Mouse (Mus musculus) brain, embryonic 14.5 days (tissue): ENCODE results near the gene St8sia2. TPM values are rescaled to one million over a fixed set of nuclear protein-coding genes. Genes with fewer than 3 reads are reported as not detected.

ENCODE experiments used
- DNase-seq: peaks from one replicate; pipeline ENCODE4 v3.0.0-alpha.2; 2011; ENCODE audit warnings: low read depth
- CTCF ChIP-seq: fragments of 200-500 bp; IDR thresholded peaks from 2 replicates; pipeline ENCODE4 v1.5.1; 2012; ENCODE audit warnings: inconsistent platforms, mild to moderate bottlenecking, moderate library complexity, borderline replicate concordance; ENCODE audit not compliant: insufficient read depth, insufficient read length; ENCODE audit errors: extremely low read depth
- POLR2A ChIP-seq: fragments of 200-500 bp; IDR thresholded peaks from 2 replicates; pipeline ENCODE4 v1.6.1; 2012; ENCODE audit warnings: mild to moderate bottlenecking, inconsistent platforms, borderline replicate concordance; ENCODE audit not compliant: poor library complexity, insufficient read depth, insufficient read length, severe bottlenecking; ENCODE audit errors: extremely low read depth
- polyA plus RNA-seq: library from polyadenylated mRNA; depleted of rRNA; stranded (reverse); fragments of >200 nt; gene quantifications from 2 replicates; pipeline ENCODE4 v1.2.3, GENCODE M21; 2012; rRNA removed

Gene St8sia2
- 72.4 and 129 TPM in 2 replicates for polyA plus RNA-seq

DNA sequence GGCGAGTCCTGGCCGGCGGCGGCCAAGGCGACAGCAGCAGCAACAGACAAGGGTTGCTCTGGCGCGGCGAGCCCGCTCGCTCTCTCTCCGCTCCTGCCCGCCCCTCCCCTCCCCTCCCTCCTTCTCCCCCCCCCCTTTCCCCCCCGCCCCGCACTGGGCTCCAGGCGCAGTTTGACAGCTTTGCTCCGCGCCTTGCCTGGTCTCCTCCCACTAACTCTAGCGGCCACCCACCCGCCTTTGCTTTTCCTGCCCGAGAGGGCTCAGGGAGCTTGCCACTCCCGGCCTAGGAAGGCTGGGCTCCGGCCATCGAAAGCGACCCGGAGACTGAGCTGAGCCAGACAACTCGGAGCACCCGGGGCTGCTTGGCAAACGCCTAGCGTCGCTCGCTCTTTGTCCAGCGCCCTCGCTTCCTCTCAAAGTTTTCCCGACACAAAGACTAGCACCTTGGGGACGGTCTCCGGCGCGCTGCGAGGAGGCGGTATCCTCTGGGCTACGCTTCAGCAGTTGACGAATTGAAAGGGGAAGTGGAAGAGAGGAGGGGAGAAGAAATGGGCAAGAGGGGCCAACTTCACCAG lies at the start of gene St8sia2:
TSS of gene St8sia2 (minus strand) at position 90 of the 575 bp plus-strand sequence.
- peak; percentile 99 for TF ChIP-seq POLR2A
- no peak for TF ChIP-seq CTCF
- DNase-seq: peak; percentile 92

DNA sequence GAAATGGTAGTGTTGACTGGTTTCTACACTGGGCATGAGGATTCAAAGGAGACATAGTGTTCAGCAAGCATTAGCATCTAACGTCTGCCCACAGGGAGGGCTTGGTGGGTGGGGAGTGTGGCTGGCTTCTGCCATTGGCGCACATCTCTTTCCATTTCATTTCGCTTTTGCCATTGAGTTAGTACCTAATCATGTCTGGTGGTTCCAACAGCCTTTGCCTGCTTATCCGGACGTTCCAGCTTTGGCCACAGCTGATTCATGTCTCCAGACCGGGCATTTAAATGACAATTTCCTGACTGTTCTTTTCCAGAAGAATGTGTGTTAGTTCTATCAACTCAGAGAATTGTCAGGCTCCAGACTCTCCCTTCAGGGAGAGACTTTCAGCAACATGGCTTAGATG lies 47.6 kb upstream of the St8sia2 start:
- TF ChIP-seq CTCF: no peak
- TF ChIP-seq POLR2A: no peak
- DNase-seq: no peak

- TF ChIP-seq POLR2A (no peak), CTCF (no peak)
- DNase-seq: no peak
Observed at GRCm38 (mm10) chr7:74060306-74060946, 46.9 kb upstream of the St8sia2 start.

DNA sequence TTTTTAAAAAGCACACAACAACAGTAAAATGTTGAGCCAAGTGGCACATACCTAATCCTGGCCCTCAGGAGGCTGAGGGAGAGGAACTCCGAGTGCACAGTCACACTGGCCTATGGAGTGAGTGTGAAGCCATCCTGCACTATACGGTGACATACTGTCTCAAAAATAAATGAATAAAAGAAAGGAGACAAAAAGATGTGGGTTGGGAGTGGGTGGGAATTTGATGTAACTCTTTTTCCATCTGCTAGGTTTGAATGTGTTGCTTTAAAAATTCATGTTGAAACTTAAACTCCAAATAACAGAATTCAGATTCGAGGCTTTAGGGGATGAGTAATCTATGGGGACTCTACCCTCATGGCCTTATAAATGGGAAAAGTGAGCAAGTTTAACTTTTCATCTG lies 46.2 kb upstream of the St8sia2 start:
- no peak for DNase-seq
- no peak for TF ChIP-seq CTCF
- TF ChIP-seq POLR2A: no peak

DNA sequence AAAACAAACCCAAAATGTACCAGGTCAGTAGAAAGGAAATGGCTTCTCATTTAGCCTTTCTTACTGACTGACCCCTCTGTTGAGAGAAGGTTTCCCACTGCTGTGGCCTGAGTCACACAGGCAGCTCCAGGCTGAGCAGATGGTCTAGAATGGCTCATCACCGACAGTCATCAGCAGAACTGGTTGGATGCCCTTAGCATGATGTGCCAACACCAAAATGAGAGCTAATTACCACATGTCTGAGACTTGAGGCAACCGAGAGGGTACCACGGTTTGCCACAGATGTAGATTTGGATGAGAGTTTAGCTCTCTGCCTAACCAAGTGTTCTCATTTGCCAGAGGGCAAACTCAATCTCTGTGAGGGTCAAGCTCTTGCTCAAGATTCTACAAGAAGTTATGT lies 42.3 kb upstream of the St8sia2 start:
- DNase-seq: no peak
- TF ChIP-seq POLR2A (no peak), CTCF (no peak)

GRCm38 (mm10) chr7:74047591-74047990 lies 34.1 kb upstream of the St8sia2 start:
- DNase-seq: peak; percentile 38

GRCm38 (mm10) chr7:74045166-74045957 lies 31.9 kb upstream of the St8sia2 start:
- TF ChIP-seq CTCF (no peak), POLR2A (no peak)

More at GRCm38 (mm10) chr7:74047591-74047990, 34.1 kb upstream of the St8sia2 start:
- TF ChIP-seq CTCF (no peak), POLR2A (no peak)

DNA sequence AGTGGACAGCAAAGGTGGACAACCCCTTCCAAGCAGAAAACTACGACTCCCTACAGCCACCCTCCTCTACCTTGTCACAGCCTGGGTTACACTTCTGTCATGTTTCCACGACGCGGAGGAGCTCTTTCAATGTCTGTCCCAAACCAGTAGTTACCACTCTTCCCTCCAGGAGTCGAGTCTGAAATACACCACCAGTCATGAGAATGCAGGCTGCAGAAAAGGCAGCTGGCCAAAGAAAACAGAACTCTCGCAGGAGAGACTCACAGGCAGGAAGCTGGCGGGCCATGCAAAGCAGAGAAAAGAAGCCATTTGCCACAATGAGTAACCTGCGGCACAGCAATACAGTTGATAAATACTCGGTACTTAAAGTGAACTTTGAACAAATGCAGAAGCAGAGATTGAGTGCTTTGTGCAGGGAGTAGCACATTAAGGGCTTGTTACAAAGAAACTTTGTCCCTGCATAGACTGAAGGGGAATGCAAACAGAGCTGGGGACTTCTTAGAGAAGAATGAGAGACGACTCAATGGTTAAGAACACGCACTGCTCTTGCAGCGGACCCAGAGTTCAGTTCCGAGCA lies 30.2 kb upstream of the St8sia2 start:
- TF ChIP-seq CTCF (no peak), POLR2A (no peak)

More at GRCm38 (mm10) chr7:74045166-74045957, 31.9 kb upstream of the St8sia2 start:
- peak; percentile 52 for DNase-seq

GRCm38 (mm10) chr7:74025007-74025406 lies 11.5 kb upstream of the St8sia2 start:
- DNase-seq: peak; percentile 93
- TF ChIP-seq CTCF: peak; percentile 89
- no peak for TF ChIP-seq POLR2A

More for the DNA sequence above, 30.2 kb upstream of the St8sia2 start:
- DNase-seq: peak; percentile 55

DNA sequence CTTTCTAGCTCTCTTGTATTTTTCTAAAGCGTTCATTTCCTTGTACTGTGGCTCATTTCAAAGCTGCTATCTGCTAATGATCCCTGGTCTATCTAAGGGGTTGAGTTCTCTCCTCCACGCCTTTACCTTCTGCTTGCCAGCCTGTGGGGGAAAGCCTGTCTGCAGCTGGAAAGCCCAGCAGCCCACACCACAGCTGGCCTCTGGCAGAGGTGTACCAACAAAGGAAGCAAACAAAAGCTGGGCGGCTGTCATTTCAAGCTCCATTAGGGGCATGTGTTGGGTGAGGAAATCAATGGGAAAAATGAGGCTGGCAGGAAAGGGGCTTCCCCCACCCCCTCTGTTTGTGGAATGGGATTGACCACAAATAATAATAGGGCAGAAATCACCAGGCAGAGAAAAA lies 10.7 kb upstream of the St8sia2 start:
- TF ChIP-seq POLR2A (no peak), CTCF (no peak)
- no peak for DNase-seq

DNA sequence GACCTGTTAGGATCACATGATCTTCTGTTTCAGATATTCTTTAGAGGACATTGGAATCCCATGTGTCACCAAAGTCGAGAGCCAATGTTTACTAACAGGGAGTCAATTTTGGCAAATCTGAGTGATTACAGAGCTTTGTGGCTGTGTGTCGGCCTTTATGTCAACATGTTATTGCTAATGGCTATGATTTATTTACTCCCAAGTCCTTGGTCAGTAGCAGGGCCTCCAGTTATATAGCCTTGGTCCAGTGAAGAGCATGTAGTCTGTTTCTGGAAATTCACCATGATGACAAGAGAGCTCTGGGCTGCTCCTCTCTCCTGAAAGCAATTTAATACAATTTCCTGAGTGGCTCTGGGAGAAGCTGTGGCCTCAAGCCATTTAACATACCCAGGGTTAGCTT lies 9.1 kb upstream of the St8sia2 start:
- TF ChIP-seq CTCF (no peak), POLR2A (no peak)
- DNase-seq: no peak
